Mouse (Mus musculus) induced T-regulatory cell, adult 2 months (primary cell): ENCODE data around the gene F5.
A peak's percentile ranks its signal among the peaks of the same experiment; 100 is the strongest.

Experiments
- DNase-seq: peaks from one replicate; pipeline ENCODE4 v3.0.0-alpha.2; 2012; ENCODE audit warnings: low read depth

Gene F5

GRCm38 (mm10) chr1:164233447-164233846 lies 81.8 kb downstream of the F5 start:
- DNase-seq = no peak

GRCm38 (mm10) chr1:164235078-164235477 lies 83.4 kb downstream of the F5 start:
- DNase-seq = no peak

GRCm38 (mm10) chr1:164236078-164236477 lies 84.4 kb downstream of the F5 start:
- DNase-seq = no peak

- no peak for DNase-seq
These were observed 89.9 kb downstream of the F5 start for GRCm38 (mm10) chr1:164241494-164241893.

- no peak for DNase-seq
These were observed 91.2 kb downstream of the F5 start for GRCm38 (mm10) chr1:164242809-164243208.

- no peak for DNase-seq
These were observed 95.8 kb downstream of the F5 start for GRCm38 (mm10) chr1:164247442-164247841.

- no peak for DNase-seq
These were observed 96.3 kb downstream of the F5 start for GRCm38 (mm10) chr1:164247971-164248370.

- DNase-seq = peak; percentile 98
These were observed 97.1 kb downstream of the F5 start, which contains the start of gene Slc19a2 for GRCm38 (mm10) chr1:164248465-164249331. TSS of gene Slc19a2 (plus strand) at chr1:164249046.

GRCm38 (mm10) chr1:164249332-164249711 lies 97.7 kb downstream of the F5 start:
- DNase-seq = no peak

GRCm38 (mm10) chr1:164250391-164251150 lies 98.9 kb downstream of the F5 start:
- peak; percentile 13 for DNase-seq

GRCm38 (mm10) chr1:164251438-164251837 lies 99.8 kb downstream of the F5 start:
- no peak for DNase-seq

- no peak for DNase-seq
These were observed 100.9 kb downstream of the F5 start for GRCm38 (mm10) chr1:164252551-164252950.

GRCm38 (mm10) chr1:164254836-164255235 lies 103.2 kb downstream of the F5 start:
- no peak for DNase-seq

- no peak for DNase-seq
These were observed 108.8 kb downstream of the F5 start for GRCm38 (mm10) chr1:164260171-164261028.

- DNase-seq = no peak
These were observed 109.9 kb downstream of the F5 start for GRCm38 (mm10) chr1:164261553-164261952.
